Mouse (Mus musculus) forebrain, embryonic 12.5 days (tissue): ENCODE measurements around the gene Adam17. TPM values are rescaled to one million over a fixed set of nuclear protein-coding genes. Genes with fewer than 3 reads are reported as not detected.

ENCODE experiments used
- ATAC-seq: fragments of 200-750 bp; cut with Nextera tagmentation; 2 replicates; pipeline ENCODE4 v1.8.0; 2017; ENCODE audit warnings: moderate TSS enrichment; ENCODE audit not compliant: low FRiP score
- H3K27ac ChIP-seq: fragments of 300-500 bp; sonication (generic); 2 replicates; pipeline ENCODE4 v1.5.1; 2016; ENCODE audit warnings: mild to moderate bottlenecking
- H3K27me3 ChIP-seq: fragments of 300-500 bp; sonication (generic); 2 replicates; pipeline ENCODE4 v1.6.1; 2016; ENCODE audit warnings: mild to moderate bottlenecking
- H3K36me3 ChIP-seq: fragments of 300-500 bp; sonication (generic); replicated peaks from 2 replicates; pipeline ENCODE4 v1.6.1; 2016; ENCODE audit warnings: mild to moderate bottlenecking
- H3K4me1 ChIP-seq: fragments of 300-500 bp; sonication (generic); 2 replicates; pipeline ENCODE4 v1.6.1; 2016
- H3K4me2 ChIP-seq: fragments of 300-500 bp; sonication (generic); 2 replicates; pipeline ENCODE4 v1.6.1; 2016; ENCODE audit warnings: mild to moderate bottlenecking, moderate library complexity
- H3K4me3 ChIP-seq: fragments of 300-500 bp; sonication (generic); replicated peaks from 2 replicates; pipeline ENCODE4 v1.5.1; 2016; ENCODE audit warnings: mild to moderate bottlenecking
- H3K9ac ChIP-seq: fragments of 300-500 bp; sonication (generic); 2 replicates; pipeline ENCODE4 v1.6.1; 2016; ENCODE audit warnings: mild to moderate bottlenecking
- H3K9me3 ChIP-seq: fragments of 300-500 bp; sonication (generic); 2 replicates; pipeline ENCODE4 v1.6.1; 2016
- WGBS: fragments of 180-500 bp; shearing (Covaris S2); methylation state at CpG from one replicate; pipeline ENCODE4 v1.1.7; 2016; 5-methylcytosine and 5-hydroxymethylcytosine counted together
- polyA plus RNA-seq: library from polyadenylated mRNA; unstranded; fragments of >200 nt; fragmentation: Nextera tagmentation; extraction: Ambion mirVana; gene quantifications from 2 replicates; pipeline ENCODE4 v1.2.1, GENCODE M21; 2016

Gene Adam17
- polyA plus RNA-seq, 1 experiment from 2014 or later = 39.3 TPM

GRCm38 (mm10) chr12:21340674-21341073 is 32.8 kb downstream of the Adam17 start:
- no peaks in the 10 kb centered on the region for H3K9me3 ChIP-seq
- H3K27me3 ChIP-seq = no peaks in the 10 kb centered on the region
- no peak overlapping the region for H3K4me2 ChIP-seq
- ATAC-seq = no peak
- H3K9ac ChIP-seq = no peak overlapping the region
- no peak overlapping the region for H3K27ac ChIP-seq
- no peaks in the 10 kb centered on the region for H3K4me1 ChIP-seq
- peaks cover 52% of the 10 kb centered on the region for H3K36me3 ChIP-seq
- WGBS = 99% methylated on average over 5 of the region's 5 CpGs
- no peak overlapping the region for H3K4me3 ChIP-seq

- Histone ChIP-seq H3K4me3 (no peak overlapping the region), H3K4me1 (no peaks in the 10 kb centered on the region), H3K27me3 (no peaks in the 10 kb centered on the region), H3K4me2 (no peak overlapping the region), H3K9ac (no peak overlapping the region), H3K36me3 (peaks cover 64% of the 10 kb centered on the region), H3K27ac (no peak overlapping the region), H3K9me3 (no peaks in the 10 kb centered on the region)
- ATAC-seq = no peak
- WGBS = 90% methylated on average over 5 of the region's 5 CpGs
These were observed 36.3 kb downstream of the Adam17 start for GRCm38 (mm10) chr12:21337171-21337570.

- Histone ChIP-seq H3K27me3 (no peaks in the 10 kb centered on the region), H3K27ac (no peak overlapping the region), H3K4me2 (no peak overlapping the region), H3K9ac (no peak overlapping the region), H3K4me1 (no peaks in the 10 kb centered on the region), H3K4me3 (no peak overlapping the region), H3K9me3 (no peaks in the 10 kb centered on the region), H3K36me3 (peaks cover 77% of the 10 kb centered on the region)
- 90% methylated on average over 7 of the region's 7 CpGs for WGBS
- no peak for ATAC-seq
These were observed 37.6 kb downstream of the Adam17 start for GRCm38 (mm10) chr12:21335869-21336268.

DNA sequence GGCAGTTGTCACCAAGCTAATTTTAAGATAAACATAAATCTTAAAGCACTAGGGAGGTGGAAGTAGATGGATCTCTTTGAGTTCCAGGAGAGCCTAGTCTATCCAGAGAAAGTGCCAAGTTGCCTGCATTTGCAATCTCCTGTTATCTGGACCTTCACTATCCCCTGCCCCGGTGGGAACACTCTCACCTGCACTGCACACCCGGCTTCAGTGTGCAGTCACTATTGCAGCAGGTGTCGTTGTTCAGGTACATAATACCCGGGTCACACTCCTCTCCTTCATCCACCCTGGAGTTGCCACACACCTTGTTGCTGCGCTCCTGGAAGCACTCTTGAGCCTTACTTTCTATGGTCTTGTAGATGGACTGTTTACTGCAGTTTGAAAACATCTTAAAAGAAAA is 39.7 kb downstream of the Adam17 start:
- Histone ChIP-seq H3K4me1 (no peaks in the 10 kb centered on the region), H3K4me2 (no peak overlapping the region), H3K27me3 (no peaks in the 10 kb centered on the region), H3K36me3 (peaks cover 75% of the 10 kb centered on the region), H3K4me3 (no peak overlapping the region), H3K9ac (no peak overlapping the region), H3K27ac (no peak overlapping the region), H3K9me3 (no peaks in the 10 kb centered on the region)
- WGBS = 96% methylated on average over 5 of the region's 5 CpGs
- no peak for ATAC-seq

DNA sequence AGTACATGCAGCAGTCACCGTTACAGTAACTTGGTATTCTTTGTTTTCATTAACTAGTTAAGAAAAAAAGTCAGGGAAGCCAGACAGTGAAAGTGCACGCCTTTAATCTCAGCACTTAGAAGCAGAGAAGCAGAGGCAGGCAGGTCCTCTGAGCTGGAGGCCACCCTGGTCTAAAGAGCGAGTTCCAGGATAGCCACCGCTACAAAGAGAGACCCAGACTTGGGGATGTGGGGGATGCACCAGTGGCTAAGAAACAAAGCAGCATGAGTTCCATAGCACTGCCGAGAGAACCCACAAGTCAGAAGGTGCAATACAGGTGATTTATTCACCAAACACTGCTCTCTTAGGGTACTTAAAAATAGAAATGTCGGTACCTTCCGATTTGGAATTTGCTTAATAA is 40.4 kb downstream of the Adam17 start:
- Histone ChIP-seq H3K4me2 (no peak overlapping the region), H3K4me1 (no peaks in the 10 kb centered on the region), H3K27ac (no peak overlapping the region), H3K4me3 (no peak overlapping the region), H3K27me3 (no peaks in the 10 kb centered on the region), H3K9me3 (no peaks in the 10 kb centered on the region), H3K36me3 (peaks cover 78% of the 10 kb centered on the region), H3K9ac (no peak overlapping the region)
- ATAC-seq = no peak
- WGBS = 95% methylated on average over 7 of the region's 7 CpGs

DNA sequence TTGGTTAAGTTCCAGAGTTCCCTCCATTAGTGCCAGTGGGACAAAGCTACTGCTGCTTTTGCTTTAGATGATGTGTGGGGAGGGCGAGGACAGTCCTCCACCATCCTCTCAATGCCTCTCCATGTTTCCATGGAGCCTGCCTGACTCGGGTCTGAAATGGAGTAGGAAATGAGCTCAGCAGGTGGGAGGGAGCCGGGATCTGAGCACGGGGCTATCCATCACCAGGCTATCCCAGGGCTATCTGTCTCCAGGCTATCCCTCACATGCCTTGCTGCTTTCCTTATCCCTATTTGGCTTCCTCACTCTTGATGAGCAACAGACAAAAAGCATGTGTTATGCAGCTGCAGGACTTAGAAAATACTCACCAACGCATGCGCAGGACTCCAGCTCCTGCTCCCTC is 41.7 kb downstream of the Adam17 start:
- H3K36me3 ChIP-seq = peaks cover 87% of the 10 kb centered on the region

GRCm38 (mm10) chr12:21330961-21331576 is 42.4 kb downstream of the Adam17 start:
- peaks cover 88% of the 10 kb centered on the region for H3K36me3 ChIP-seq

More for the DNA sequence above, 41.7 kb downstream of the Adam17 start:
- WGBS = 81% methylated on average over 6 of the region's 6 CpGs
- Histone ChIP-seq H3K9ac (no peak overlapping the region), H3K27me3 (no peaks in the 10 kb centered on the region), H3K9me3 (no peaks in the 10 kb centered on the region), H3K4me3 (no peak overlapping the region), H3K27ac (no peak overlapping the region), H3K4me2 (no peak overlapping the region), H3K4me1 (no peaks in the 10 kb centered on the region)
- ATAC-seq = no peak

DNA sequence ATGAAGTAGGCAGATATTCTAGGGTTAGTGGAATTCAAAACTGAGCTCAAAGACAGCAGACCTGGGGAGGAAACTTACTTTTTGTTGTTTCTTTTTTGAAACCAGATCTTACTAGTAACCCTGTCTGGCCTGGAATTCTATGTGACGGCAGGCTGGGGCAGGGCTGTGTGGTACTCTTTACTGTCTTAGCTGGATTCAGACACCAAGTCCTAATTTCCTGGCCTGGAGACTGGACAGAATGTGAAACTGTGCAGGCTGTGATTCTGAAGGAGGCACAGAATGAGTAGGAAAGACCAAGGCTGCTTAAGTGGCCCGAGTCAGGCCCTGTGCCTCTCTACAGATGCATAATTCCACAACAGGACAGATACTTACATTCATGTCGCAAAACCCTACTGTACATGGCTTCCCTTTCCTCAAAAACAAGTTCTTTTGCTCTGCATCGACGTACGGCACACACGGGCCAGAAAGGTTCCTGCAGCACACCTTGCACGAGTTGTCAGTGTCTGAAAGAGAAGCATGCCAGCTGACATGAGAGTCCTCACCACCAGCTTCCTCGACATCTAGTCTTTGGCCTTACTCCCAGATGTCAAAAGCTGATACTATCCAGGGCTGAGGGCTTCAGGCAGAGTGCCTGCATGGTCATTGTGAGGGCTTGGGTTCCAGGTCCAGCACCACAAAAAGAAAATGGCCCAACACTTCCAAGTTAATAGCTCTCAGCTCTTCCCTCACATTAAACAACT is 43.6 kb downstream of the Adam17 start:
- no peaks in the 10 kb centered on the region for H3K27me3 ChIP-seq
- WGBS = 92% methylated on average over 9 of the region's 9 CpGs
- H3K4me2 ChIP-seq = no peak overlapping the region
- no peak overlapping the region for H3K9ac ChIP-seq
- no peak for ATAC-seq
- H3K9me3 ChIP-seq = no peaks in the 10 kb centered on the region
- no peak overlapping the region for H3K4me3 ChIP-seq
- no peak overlapping the region for H3K27ac ChIP-seq
- H3K36me3 ChIP-seq = peaks cover 88% of the 10 kb centered on the region
- no peaks in the 10 kb centered on the region for H3K4me1 ChIP-seq

More at GRCm38 (mm10) chr12:21330961-21331576, 42.4 kb downstream of the Adam17 start:
- no peak for ATAC-seq
- Histone ChIP-seq H3K4me2 (no peak overlapping the region), H3K4me3 (no peak overlapping the region), H3K27ac (no peak overlapping the region), H3K9ac (no peak overlapping the region), H3K4me1 (no peaks in the 10 kb centered on the region), H3K27me3 (no peaks in the 10 kb centered on the region), H3K9me3 (no peaks in the 10 kb centered on the region)
- 93% methylated on average over 10 of the region's 10 CpGs for WGBS

DNA sequence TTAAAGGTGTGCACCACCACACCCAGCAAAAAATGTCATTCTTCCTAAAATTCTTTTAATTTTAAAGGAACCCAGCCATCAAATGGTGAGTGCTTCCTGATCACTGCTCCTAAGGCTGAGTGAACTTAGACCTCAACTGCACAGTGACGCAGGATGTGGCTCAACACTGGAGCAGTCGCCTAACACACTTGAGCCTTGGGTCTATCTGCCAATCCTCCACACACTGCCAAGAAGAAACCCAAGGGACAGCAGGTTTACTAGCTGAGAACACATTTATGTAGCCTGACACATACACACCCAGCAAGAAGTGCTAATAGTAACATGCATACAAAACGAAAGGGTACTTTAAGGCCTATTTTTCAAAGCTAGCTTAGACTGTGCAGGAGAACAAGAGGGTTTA is 47.1 kb downstream of the Adam17 start:
- WGBS = 94% methylated on average over 3 of the region's 3 CpGs
- H3K27ac ChIP-seq = no peak overlapping the region
- H3K27me3 ChIP-seq = no peaks in the 10 kb centered on the region
- no peaks in the 10 kb centered on the region for H3K4me1 ChIP-seq
- no peak overlapping the region for H3K9ac ChIP-seq
- H3K36me3 ChIP-seq = peaks cover 83% of the 10 kb centered on the region
- H3K4me2 ChIP-seq = no peak overlapping the region
- no peak overlapping the region for H3K4me3 ChIP-seq
- H3K9me3 ChIP-seq = no peaks in the 10 kb centered on the region
- no peak for ATAC-seq

GRCm38 (mm10) chr12:21325266-21325665 is 48.2 kb downstream of the Adam17 start:
- 90% methylated on average over 8 of the region's 8 CpGs for WGBS
- no peaks in the 10 kb centered on the region for H3K4me1 ChIP-seq
- H3K9me3 ChIP-seq = no peaks in the 10 kb centered on the region
- H3K4me3 ChIP-seq = no peak overlapping the region
- H3K27ac ChIP-seq = no peak overlapping the region
- ATAC-seq = no peak
- H3K27me3 ChIP-seq = no peaks in the 10 kb centered on the region
- H3K9ac ChIP-seq = no peak overlapping the region
- H3K4me2 ChIP-seq = no peak overlapping the region
- H3K36me3 ChIP-seq = peaks cover 85% of the 10 kb centered on the region

- no peaks in the 10 kb centered on the region for H3K27me3 ChIP-seq
- WGBS = 83% methylated on average over 5 of the region's 5 CpGs
- H3K27ac ChIP-seq = no peak overlapping the region
- H3K9me3 ChIP-seq = no peaks in the 10 kb centered on the region
- no peak overlapping the region for H3K4me2 ChIP-seq
- no peak overlapping the region for H3K4me3 ChIP-seq
- H3K9ac ChIP-seq = no peak overlapping the region
- H3K36me3 ChIP-seq = peaks cover 82% of the 10 kb centered on the region
- no peak for ATAC-seq
- no peaks in the 10 kb centered on the region for H3K4me1 ChIP-seq
These were observed 49.3 kb downstream of the Adam17 start for GRCm38 (mm10) chr12:21324101-21324500.

- WGBS = 91% methylated on average over 9 of the region's 9 CpGs
- H3K27ac ChIP-seq = no peak overlapping the region
- no peaks in the 10 kb centered on the region for H3K27me3 ChIP-seq
- ATAC-seq = no peak
- no peaks in the 10 kb centered on the region for H3K4me1 ChIP-seq
- no peak overlapping the region for H3K9ac ChIP-seq
- H3K36me3 ChIP-seq = peaks cover 70% of the 10 kb centered on the region
- H3K4me2 ChIP-seq = no peak overlapping the region
- H3K9me3 ChIP-seq = no peaks in the 10 kb centered on the region
- H3K4me3 ChIP-seq = no peak overlapping the region
These were observed 50.6 kb downstream of the Adam17 start for GRCm38 (mm10) chr12:21322856-21323255.

GRCm38 (mm10) chr12:21322296-21322695 is 51.1 kb downstream of the Adam17 start:
- 85% methylated on average over 4 of the region's 4 CpGs for WGBS
- H3K27ac ChIP-seq = no peak overlapping the region
- peaks cover 66% of the 10 kb centered on the region for H3K36me3 ChIP-seq
- peaks cover 3% of the 10 kb centered on the region for H3K4me1 ChIP-seq
- no peak overlapping the region for H3K4me2 ChIP-seq
- H3K9ac ChIP-seq = no peak overlapping the region
- no peaks in the 10 kb centered on the region for H3K9me3 ChIP-seq
- no peaks in the 10 kb centered on the region for H3K27me3 ChIP-seq
- no peak overlapping the region for H3K4me3 ChIP-seq
- ATAC-seq = no peak
